Mouse (Mus musculus) G1E (cell line): ENCODE data around the gene Rad21l. TPM values are rescaled to one million over a fixed set of nuclear protein-coding genes. Genes with fewer than 3 reads are reported as not detected.
A peak's percentile ranks its signal among the peaks of the same experiment; 100 is the strongest.

Experiments
- ATAC-seq: 2 replicates; pipeline ENCODE4 v1.8.0; 2016; ENCODE audit warnings: mild to moderate bottlenecking; ENCODE audit not compliant: insufficient number of reproducible peaks, poor library complexity, low FRiP score, severe bottlenecking; ENCODE audit errors: extremely low read depth
- DNase-seq: peaks from one replicate; pipeline ENCODE4 v3.0.0; 2012; ENCODE audit warnings: low spot score
- H3K27me3 ChIP-seq: 2 replicates; pipeline ENCODE4 v1.6.1; 2012; ENCODE audit warnings: mild to moderate bottlenecking, low read length, inconsistent platforms; ENCODE audit not compliant: insufficient read depth
- H3K36me3 ChIP-seq: replicated peaks from 2 replicates; pipeline ENCODE3; 2012; ENCODE audit warnings: mild to moderate bottlenecking, inconsistent platforms
- H3K4me1 ChIP-seq: 2 replicates; pipeline ENCODE4 v1.6.1; 2012; ENCODE audit warnings: low read depth, low read length, inconsistent platforms, mixed read lengths; ENCODE audit not compliant: insufficient read depth
- H3K4me3 ChIP-seq: 2 replicates; pipeline ENCODE4 v1.5.1; 2012; ENCODE audit warnings: low read depth, mild to moderate bottlenecking, inconsistent platforms, low read length, moderate library complexity, mixed read lengths
- H3K9me3 ChIP-seq: replicated peaks from 2 replicates; pipeline ENCODE4 v1.6.1; 2012; ENCODE audit warnings: inconsistent platforms
- CTCF ChIP-seq: IDR thresholded peaks from 2 replicates; pipeline ENCODE4 v1.5.1; 2012; ENCODE audit warnings: low read depth, low read length, inconsistent platforms, mixed read lengths
- GATA1 ChIP-seq: IDR thresholded peaks from 2 replicates; pipeline ENCODE4 v1.6.1; 2012; ENCODE audit warnings: borderline replicate concordance, low read length, inconsistent platforms, mixed read lengths
- GATA2 ChIP-seq: IDR thresholded peaks from 2 replicates; pipeline ENCODE4 v1.6.1; 2012; ENCODE audit warnings: low read depth, low read length, inconsistent platforms, borderline replicate concordance
- POLR2AphosphoS5 ChIP-seq: IDR thresholded peaks from 2 replicates; pipeline ENCODE4 v1.6.1; 2012; ENCODE audit warnings: low read depth, low read length, inconsistent platforms; ENCODE audit not compliant: insufficient replicate concordance
- TAL1 ChIP-seq: conservative IDR thresholded peaks from 2 replicates; pipeline ENCODE4 v1.6.1; 2012; ENCODE audit warnings: low read depth, low read length, inconsistent platforms, mixed read lengths
- polyA plus RNA-seq: library from polyadenylated mRNA; stranded (reverse); fragments of >175 nt; gene quantifications from 2 replicates; pipeline ENCODE4 v1.2.3, GENCODE M21; 2012
- total RNA-seq, 2 experiments: library from RNA; stranded (forward) in 1 of 2; stranded (reverse) in 1 of 2; fragments of 200-1000 nt in 1 of 2; fragments of >200 nt in 1 of 2; fragmentation: Nextera tagmentation in 1 of 2; gene quantifications; 2 replicates each; pipeline ENCODE4 v1.2.3; 2014 to 2017

Gene Rad21l
- total and polyA plus RNA-seq, 3 experiments: not detected

DNA sequence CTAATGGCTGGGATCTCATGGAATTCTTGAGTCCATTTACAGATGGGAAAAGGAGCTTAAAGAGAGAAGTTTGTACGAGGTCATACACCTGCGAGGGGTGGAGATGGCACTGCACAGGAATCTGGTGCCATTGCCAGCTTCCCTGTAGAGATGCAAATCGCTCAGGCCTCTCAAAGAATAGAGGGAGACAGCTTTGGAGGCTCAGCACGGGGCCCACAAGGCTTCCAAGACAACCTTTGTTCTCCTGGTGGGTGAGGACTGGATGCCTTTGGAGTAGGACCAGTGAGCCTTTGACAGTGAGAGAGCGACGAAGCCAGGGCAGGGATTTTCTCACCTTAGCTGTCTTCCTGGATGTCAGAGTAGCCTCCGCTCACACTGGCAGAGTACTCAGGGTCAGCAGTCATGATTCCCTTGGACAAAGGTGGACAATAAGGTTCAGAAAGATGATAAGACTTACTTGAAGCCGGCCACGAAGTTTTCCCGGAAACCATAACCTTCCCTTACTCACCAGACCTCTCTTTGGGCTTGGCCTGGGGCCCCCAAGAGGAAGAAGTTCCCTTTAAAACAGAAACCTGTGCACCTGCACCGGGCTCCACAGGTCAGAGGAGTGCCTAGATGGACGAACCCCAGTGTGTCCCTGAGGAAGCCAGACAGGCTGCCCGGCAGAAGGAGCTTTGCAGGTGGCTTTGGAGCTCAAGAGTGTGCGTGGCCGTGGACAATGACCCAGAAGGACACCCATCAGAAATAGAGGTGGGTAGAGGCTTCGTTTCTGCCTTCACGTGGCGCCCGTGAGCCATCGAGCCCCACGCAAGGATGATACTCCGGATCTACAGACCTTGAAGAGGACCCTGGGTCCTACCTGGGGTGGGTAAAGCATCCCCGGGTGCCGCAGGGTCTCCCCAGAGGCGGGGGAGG, 33.2 kb upstream of the Rad21l start, which contains the start of gene Tmem74b:
TSS of gene Tmem74b (plus strand) at position 778 of the 915 bp plus-strand sequence.
- Histone ChIP-seq H3K4me1 (no peaks in the 10 kb centered on the region), H3K27me3 (peaks cover 6% of the 10 kb centered on the region; the same call in 1 of the 2 replicates), H3K4me3 (no peak within 1 kb of the TSS), H3K9me3 (peaks cover 5% of the 10 kb centered on the region; the same call in 1 of the 2 replicates), H3K36me3 (no peaks in the 10 kb centered on the region)
- no peak for DNase-seq
- TF ChIP-seq GATA1: no peak
- TF ChIP-seq POLR2AphosphoS5: no peak
- no peak for TF ChIP-seq TAL1
- TF ChIP-seq CTCF: no peak
- TF ChIP-seq GATA2: no peak
- no peak for ATAC-seq

GRCm38 (mm10) chr2:151682976-151683375, 14.6 kb upstream of the Rad21l start:
- H3K4me3 ChIP-seq: no peak overlapping the region
- TF ChIP-seq GATA2: no peak
- no peak for TF ChIP-seq GATA1
- no peak for TF ChIP-seq CTCF
- no peak for TF ChIP-seq TAL1
- TF ChIP-seq POLR2AphosphoS5: no peak
- no peaks in the 10 kb centered on the region for H3K9me3 ChIP-seq
- H3K4me1 ChIP-seq: no peaks in the 10 kb centered on the region
- ATAC-seq: no peak
- H3K27me3 ChIP-seq: peaks cover 9% of the 10 kb centered on the region
- DNase-seq: no peak
- H3K36me3 ChIP-seq: no peaks in the 10 kb centered on the region

GRCm38 (mm10) chr2:151682357-151682756, 14.0 kb upstream of the Rad21l start:
- H3K4me3 ChIP-seq: no peak overlapping the region
- no peak for DNase-seq
- H3K9me3 ChIP-seq: no peaks in the 10 kb centered on the region
- TF ChIP-seq TAL1 (no peak), POLR2AphosphoS5 (no peak), CTCF (no peak), GATA2 (no peak), GATA1 (no peak)
- no peaks in the 10 kb centered on the region for H3K4me1 ChIP-seq
- ATAC-seq: no peak
- H3K27me3 ChIP-seq: peaks cover 9% of the 10 kb centered on the region
- H3K36me3 ChIP-seq: no peaks in the 10 kb centered on the region

DNA sequence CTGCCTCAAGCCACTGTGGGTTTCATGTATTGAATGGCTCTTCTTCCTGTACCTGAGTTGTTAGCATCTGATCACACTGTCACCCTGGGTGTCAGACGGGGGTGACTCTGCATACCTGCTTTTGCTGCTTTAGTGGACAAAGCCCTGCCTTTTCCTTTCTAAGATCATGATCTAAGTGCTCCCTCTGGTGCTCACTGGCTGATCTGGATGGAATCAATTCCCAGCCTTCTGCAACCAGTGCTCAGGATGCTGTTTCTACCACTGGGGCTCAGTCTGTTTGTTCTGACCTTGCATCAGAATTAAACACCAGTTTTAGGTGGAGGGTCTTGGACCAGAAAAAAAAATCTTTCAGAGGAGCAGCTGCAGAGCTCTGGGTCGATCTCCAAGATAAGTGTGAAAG, 7.9 kb upstream of the Rad21l start:
- TF ChIP-seq CTCF: no peak
- DNase-seq (no peak), ATAC-seq (no peak)

DNA sequence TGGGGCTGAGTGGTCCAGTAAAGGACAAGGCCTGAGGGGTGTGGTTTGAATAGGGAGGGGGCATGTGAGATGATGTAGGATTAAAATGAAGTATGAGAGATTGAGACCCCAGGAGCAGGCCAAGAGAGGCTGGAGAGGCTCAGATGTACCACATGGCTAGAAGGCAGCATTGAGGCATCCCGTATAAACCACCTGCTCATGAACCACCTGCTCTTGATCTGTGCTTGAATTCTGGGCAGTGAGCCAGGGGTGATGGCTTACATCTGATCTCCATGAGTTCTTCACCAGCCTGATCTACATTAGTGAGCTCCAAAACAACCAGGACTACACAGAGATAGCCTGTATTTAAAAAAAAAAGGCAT, 2.6 kb upstream of the Rad21l start:
- Histone ChIP-seq H3K27me3 (peaks cover 3% of the 10 kb centered on the region; the same call in 1 of the 2 replicates), H3K36me3 (no peaks in the 10 kb centered on the region), H3K4me3 (no peak overlapping the region), H3K4me1 (no peaks in the 10 kb centered on the region; the same call in 1 of the 2 replicates), H3K9me3 (no peaks in the 10 kb centered on the region; the same call in 1 of the 2 replicates)
- TF ChIP-seq GATA2 (no peak), TAL1 (no peak)
- ATAC-seq (no peak), DNase-seq (no peak)

More for the DNA sequence above, 7.9 kb upstream of the Rad21l start:
- Histone ChIP-seq H3K4me1 (no peaks in the 10 kb centered on the region), H3K9me3 (no peaks in the 10 kb centered on the region), H3K36me3 (no peaks in the 10 kb centered on the region), H3K27me3 (peaks cover 4% of the 10 kb centered on the region), H3K4me3 (no peak overlapping the region)

DNA sequence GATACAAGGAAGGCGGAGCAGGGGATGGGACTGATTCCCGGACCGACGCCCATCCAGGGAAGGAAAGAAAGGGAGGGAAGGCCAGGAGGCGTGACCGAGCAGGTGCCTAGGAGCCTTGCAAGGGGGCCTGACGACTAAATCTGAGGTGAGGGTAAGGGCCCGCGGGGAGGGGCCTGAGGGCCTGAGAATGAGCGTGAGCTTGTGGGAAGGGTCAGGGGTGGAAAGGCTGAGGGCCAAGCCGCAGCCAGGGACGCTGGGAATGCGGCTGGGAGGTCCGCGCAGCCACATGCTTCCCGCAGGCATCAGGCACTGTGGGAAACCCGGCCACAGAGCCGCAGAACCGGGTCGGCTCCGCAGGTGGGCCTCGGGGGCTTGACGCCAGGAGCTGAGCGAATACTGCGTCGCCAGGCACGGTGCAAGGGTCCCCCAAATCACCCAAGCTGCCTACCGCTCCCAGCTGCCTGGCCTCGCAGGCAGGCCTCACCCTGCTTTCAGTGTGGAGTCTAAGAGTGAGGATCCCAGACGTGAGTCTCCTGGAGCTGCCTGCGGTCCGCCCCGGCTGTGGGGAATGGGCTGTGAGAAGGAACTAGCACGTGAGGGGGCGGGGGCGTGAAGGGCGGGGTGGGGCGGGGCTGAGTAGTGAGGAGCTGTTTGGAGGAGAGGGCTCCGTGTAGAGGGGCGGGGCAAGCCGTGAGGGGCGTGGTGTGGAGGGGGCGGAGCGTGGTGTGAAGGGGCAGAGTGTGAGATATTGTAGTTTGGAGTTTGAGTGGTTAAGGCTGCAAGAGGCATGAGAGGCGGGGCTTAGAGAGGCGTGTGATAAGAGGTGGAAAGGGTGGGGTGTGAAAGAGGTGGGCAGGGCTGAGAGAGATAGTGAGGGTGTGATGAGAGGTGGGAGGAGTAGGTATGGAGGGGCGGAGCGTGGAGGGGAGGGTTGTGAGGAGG, 2.0 kb upstream of the Rad21l start:
- TF ChIP-seq CTCF (no peak), TAL1 (no peak), POLR2AphosphoS5 (no peak), GATA1 (no peak), GATA2 (no peak)
- DNase-seq: no peak
- H3K4me1 ChIP-seq: no peaks in the 10 kb centered on the region; the same call in 1 of the 2 replicates
- H3K9me3 ChIP-seq: no peaks in the 10 kb centered on the region; the same call in 1 of the 2 replicates
- 0 out of 2 replicates have a peak, but pooled peaks have one; percentile 22 for ATAC-seq
- no peak overlapping the region for H3K4me3 ChIP-seq
- peaks cover 3% of the 10 kb centered on the region; the same call in 1 of the 2 replicates for H3K27me3 ChIP-seq
- H3K36me3 ChIP-seq: no peaks in the 10 kb centered on the region
